Mouse (Mus musculus) WW6 (cell line): Measurements from ENCODE around the gene Sh3glb1.
"Not testable (repeated sequence)": the region's sequence is repeated elsewhere in the genome, so short reads cannot be mapped to it uniquely, and the experiment has no call there.

Experiments used
- DNase-seq: peaks from one replicate; pipeline ENCODE4 v3.0.0-alpha.2; 2013; ENCODE audit warnings: low read depth, low spot score

The Sh3glb1 gene

GRCm38 (mm10) chr3:144719901-144720747, at the start of gene Sh3glb1:
Sh3glb1 (minus strand) TSS chr3:144720335.
- DNase-seq: peak; percentile 57

- no peak for DNase-seq
These were observed 45.0 kb upstream of the Sh3glb1 start for GRCm38 (mm10) chr3:144765161-144765560.

DNA sequence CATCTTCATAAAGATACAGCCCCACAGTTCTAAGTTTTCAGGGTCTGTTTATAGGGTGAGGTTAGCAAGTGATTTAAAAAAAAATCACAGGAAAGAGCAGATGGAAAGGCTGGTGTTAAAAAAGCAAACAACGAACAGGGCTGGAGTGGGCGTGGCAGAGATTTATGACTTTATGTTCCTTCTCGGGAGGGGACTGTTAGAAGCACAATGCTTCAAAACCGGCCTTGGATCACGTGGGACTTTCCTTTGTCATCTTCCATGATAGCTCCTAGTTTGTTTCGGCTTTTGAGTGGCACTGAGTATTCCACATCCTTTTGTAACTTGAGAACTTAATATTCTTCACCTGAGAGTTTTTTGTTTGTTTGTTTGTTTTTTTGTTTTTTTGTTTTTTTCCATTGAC, 41.3 kb upstream of the Sh3glb1 start:
- DNase-seq: no peak

DNA sequence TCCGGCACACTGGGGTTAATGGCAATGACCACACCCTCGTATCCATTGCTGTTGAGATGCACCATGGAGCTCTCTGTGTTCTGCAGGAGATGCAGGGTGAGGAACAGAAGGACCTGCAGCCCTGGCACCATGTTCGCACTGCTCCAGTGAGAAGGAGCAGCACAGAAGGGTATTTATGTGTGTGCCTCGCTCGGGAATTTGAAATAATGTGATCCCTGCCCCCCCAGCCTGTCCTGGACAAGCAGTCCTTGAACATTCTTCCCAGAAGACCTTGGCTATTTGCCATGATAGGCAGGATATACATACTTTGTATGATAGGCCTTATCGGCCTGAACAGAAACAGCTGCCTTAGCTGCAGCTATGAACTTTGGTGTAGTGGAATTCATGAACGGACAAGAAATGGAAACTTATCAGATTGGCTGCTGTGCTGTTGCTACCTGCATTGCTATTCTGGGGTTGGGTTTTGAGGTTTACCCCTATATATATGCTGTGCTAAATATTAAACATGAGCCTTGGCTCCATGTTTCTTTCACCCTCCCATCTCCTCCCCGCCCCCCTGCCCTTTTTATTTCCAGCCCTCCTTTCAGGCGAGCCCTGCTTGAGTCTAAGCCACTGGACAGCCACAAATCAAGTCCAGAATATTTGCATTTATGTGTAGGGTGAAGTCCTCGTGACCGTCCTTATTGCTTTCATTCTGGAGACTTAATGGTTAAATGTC, 40.6 kb upstream of the Sh3glb1 start, which contains the start of gene Clca3a1:
Clca3a1 (minus strand) TSS at position 386 of the 718 bp plus-strand sequence.
- no peak for DNase-seq

GRCm38 (mm10) chr3:144759719-144760118, 39.6 kb upstream of the Sh3glb1 start:
- no peak for DNase-seq

- DNase-seq: not testable (repeated sequence)
These were observed 36.0 kb upstream of the Sh3glb1 start for GRCm38 (mm10) chr3:144756103-144756502.

DNA sequence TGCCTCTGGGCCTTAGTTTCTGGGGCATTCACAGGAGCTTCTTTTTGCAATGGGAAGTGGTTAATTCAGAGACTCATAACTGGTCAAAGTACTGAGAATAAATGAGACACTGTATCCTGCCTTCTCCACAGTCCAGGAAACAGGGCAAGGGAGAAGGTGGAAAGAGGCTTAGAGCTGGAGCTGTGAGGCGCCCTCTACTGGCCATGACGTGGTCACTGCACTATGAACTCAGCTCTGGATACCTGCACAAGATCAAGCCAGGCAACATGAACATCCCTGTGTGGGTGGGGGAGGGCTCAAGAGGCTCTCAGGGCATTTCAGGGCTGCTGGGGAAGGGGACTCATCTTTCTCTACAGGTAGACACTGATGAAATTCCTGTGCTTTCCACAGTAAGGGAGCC, 33.0 kb upstream of the Sh3glb1 start:
- DNase-seq: no peak

DNA sequence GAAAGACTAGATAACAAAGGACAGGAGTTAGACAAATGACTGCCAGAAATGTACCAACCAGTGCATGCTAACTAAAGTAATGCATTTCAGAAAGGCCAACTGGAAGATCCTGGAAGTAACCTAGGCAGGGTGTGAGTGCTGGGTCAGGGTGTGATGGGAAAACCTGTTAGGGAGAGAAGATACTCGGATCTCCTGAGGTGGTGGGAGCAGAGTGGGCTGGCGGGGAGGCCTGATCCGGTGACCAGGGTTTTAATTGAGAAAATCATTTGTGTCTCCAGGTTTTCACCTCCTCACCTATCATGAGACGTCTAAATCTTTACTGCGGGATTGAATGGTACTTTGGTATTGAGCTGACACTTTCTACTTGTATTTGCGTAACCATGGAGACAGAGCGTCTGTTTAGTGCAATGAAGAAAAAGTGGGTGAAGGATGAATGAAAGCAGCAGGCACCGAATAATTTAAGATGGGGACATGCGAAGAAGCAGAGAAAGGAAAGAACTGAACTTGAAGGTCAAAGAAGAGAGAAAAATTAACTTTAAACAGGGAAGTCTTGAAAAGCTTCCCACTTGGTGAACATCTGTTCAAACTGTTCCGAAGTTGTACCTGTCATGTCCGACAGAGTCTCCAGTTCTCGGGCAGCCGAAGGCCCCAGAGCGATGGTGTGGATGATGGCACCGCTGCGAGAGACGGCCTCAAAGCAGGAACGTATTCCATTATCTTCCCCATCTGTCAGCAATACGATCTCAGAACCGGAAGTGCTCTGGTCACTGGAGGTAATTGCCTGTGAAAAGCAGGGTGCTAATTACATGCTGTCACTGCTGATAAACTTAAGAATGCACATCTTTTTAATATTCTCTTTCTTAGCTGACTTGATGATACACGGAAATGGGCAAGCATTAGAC, 29.2 kb upstream of the Sh3glb1 start:
- not testable (repeated sequence) for DNase-seq

DNA sequence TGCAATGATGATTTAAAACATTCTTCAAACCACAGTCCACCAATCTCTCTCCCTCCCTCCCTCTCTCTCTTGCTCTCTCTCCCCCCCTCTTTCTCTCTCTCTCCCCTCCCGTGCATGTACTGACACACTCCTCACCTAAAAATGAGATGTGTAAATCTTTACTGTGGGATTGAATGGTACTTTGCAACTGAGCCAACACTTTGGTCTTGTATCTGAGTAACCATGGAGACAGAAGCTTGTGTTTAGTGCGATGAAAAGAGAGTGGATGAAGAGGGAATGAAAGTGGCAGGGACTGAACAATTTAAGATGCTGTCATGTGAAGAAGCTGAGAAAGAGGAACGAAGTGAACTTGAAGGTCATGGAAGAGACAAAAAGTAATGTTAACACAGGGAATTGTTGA, 27.6 kb upstream of the Sh3glb1 start:
- DNase-seq: not testable (repeated sequence)

DNA sequence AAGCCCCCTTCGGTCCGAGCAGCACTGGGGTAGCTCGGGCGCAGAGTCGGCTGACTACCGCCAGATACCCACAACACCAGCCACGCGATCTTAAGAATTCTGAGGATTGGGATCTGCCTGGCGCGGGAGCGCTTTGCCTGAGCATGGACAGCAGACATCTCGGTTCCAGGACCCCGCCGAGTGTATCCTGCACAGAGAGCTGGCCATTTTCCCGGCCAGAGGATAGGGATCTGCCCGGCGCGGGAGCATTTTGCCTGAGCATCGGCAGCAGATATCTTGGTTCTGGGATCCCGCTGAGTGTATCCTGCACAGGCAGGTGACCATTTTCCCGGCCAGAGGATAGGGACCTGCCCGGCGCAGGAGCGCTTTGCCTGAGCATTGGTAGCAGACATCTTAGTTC, 18.3 kb upstream of the Sh3glb1 start:
- DNase-seq: not testable (repeated sequence)

DNA sequence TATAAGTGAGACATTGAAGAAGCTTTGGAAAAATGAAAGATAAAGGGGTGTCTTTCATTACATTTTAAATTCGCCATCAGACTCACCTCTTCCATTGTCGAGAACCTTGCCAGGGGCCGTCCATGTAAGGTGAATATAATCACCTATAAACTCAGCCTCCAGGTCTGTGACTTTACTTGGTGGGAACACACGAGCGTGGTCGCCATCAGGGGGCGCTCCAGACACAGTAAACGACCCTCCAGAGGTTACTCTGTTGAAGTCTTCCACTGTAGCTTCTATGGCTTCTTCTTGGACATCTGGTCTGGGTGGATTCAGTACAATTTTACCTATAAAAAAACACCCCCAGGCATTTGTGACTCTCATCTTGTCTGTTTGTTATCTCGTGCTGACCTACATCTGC, 16.7 kb upstream of the Sh3glb1 start:
- DNase-seq: no peak

GRCm38 (mm10) chr3:144723455-144723854, 3.3 kb upstream of the Sh3glb1 start:
- no peak for DNase-seq

GRCm38 (mm10) chr3:144722566-144722965, 2.4 kb upstream of the Sh3glb1 start:
- DNase-seq: not testable (repeated sequence)

- DNase-seq: no peak
These were observed 1.7 kb upstream of the Sh3glb1 start for GRCm38 (mm10) chr3:144721860-144722256.

DNA sequence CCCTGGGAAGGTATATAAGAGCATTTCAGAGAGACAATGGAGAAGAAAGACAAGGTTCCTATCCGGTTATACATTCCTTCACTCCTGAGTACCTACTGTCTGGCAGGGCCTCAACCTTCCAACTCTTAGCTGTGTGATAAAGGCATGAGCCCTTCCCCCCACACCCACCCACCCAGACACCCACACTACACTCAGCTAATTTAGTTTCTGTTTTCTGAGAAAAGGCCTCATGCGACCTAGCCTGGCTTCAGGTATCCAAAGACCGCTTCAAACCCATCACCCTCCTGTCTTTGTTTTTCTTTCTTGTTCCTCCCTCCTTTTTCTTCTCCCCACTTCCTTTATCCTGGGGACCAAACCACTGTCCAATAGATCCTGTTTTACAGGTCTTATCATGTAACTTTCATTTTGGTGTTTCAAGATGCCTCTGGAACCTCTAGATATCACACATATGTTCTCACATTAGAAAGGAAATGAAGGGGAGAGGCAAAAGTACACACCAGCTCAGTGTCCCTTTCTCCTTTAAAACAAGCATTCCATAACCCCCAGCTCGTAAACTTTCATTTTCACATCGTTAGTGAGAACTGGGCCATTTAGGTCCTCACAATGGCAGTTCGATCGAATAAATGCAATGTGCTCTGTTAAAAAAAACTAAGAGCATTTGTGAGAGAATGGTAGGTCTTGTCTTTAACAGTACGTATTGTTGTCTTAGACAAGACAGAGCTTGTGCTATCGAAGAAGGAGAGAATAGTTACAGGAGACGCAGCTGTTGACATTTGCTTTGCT, 1.1 kb upstream of the Sh3glb1 start:
- DNase-seq: no peak

DNA sequence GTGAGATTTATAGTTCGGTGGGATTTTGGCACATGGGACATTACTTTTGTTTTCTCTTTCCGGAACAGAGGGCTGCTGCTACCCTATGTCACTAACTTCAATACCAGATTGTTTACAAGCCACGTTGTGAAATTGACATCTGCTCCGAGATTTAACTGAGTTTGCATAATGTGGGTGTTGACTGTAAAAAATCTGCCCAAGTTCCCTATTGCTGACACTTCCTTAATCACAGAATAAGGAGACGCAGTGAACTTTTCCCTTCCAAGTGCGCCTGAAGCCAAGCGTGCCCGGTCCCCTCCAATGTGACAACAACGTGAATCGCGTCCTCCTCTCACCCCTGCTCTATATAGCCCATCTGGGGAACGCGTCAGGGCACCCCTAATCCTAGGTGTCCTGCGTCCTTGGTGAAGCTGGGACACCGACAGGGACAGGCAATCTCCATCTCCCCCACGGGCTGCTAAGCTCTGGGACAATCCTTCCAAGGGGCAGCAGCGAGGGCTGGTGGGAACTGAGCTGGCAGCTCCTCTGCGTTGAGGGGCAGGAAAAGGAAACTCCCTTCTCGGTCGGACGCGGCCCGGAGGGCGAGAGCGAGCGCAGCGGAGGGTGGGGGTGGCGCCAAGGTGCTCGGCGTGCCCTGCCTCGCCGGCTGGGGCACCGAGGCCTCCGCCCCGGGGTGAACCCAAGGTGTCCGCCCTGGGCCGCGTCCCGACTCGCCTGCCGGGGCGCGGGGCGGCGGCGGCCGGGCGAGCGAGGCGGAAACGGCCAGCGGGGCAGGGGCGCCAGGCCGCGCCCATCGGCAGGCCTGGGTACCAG, 841 bp downstream of the Sh3glb1 start:
- no peak for DNase-seq

DNA sequence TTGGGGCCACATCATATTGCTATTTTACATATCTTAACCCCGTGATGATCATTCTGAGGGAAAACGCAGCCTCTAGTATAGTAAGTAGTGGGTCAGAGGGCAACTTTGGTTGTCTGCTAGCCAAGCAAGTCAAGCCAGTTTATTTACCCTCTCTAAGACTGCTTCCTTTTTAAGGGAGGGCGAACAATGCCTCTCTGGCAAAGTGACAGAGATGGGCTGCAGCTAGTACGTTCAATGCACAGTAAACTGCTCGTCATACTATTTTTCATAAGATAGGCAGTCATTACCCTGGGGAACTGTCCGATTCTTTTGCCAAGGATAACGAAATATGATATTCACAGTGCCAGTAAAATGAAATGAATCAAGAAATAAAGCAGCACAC, 1.4 kb downstream of the Sh3glb1 start:
- DNase-seq: no peak

DNA sequence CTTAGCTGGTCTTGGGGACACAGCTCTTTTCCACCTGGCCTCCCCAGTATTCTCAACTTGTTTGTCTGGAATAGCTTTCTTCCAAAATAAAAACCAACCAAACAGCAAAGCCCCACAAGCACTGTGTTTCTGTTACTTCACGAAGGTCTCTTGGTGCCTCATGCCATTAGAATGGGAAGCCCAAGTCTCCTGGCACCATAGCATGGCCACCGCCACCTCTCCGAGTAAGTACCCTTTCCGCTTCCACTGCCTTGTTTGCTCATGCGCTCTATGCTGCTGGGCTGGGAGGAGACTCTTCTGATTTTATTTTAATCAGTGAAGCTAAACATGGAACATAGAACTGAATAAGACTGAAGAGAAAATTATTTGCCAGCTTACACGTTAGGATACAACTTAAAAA, 2.3 kb downstream of the Sh3glb1 start:
- no peak for DNase-seq

GRCm38 (mm10) chr3:144717121-144717520, 3.0 kb downstream of the Sh3glb1 start:
- DNase-seq: no peak

DNA sequence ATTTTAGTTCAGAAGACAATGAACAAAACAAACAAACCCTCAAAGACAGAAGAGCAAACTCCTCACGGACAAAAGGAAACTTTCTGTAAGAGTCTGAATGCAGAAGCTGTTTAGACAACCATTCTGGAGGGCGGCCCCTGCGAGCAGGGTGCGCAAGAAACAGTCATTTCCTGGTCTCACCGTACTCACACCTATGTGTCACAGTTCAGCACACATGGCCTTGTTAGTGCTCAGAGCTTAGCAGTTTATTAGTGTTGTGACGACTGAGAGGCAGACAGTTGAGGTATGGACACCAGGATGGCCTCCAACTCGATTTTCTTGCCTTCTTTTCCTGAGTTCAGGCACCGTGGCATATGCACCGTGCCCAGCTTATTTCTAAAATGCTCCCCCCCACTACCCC, 4.2 kb downstream of the Sh3glb1 start:
- DNase-seq: no peak
